Mouse (Mus musculus) left cerebral cortex, adult 8-10 months (tissue): ENCODE data around the gene Zfp580. TPM values are rescaled to one million over a fixed set of nuclear protein-coding genes. Genes with fewer than 3 reads are reported as not detected.

Source experiments
- DNase-seq, 2 experiments: peaks; one replicate each; pipeline ENCODE4 v3.0.0; 2022; ENCODE audit warnings: low spot score in 2 of 2
- total RNA-seq, 4 experiments: library from RNA; stranded (reverse); gene quantifications; 2 replicates each; pipeline ENCODE4 v1.2.4; 2022

Gene Zfp580
- total RNA-seq, 4 experiments from 2014 or later = 25.2 to 31.7 (median 27.2) TPM

DNA sequence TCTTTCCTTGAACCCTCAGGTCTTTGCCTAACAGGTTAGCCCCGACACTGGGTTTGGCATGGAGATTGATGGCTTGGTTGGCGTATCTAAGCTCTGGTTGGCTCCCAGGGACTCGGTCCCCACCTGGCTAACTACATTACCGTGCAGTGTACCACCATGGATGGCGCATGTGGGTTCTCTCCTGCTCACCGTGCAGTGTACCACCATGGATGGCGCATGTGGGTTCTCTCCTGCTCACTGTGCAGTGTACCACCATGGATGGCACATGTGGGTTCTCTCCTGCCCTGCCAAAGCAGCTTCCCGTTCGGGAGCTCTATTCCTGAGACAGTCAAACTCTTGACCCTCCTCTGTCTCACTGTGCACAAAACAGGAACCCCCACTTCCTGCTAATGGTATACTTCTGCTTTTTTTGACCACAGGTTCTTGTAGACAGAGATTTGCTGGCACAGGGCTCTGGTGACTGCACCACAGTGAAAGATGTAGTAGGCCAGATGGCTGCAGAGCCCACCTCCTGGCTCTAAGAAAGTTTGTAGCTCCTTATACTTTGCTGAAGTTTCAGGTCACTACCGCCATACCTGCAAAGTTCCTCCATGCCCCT lies 49.8 kb downstream of the Zfp580 start:
- DNase-seq = no peak

DNA sequence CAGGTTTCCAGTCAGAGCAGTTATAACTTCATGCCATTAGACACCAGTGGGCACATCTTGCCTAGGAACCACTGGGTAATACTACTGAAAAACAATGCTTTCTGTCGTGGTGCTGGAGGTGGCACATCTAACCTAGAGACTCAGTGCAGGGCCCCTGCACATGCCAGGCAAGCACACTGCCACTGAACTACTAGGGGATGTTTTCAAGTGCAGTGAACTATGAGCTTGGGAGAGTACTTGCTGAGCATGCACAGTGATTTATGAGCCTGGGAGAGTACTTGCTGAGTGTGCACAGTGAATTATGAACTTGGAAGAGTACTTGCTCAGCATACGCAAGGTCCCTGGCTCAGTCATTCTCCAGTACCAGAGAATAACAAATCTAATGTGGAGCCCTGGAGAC lies 51.2 kb downstream of the Zfp580 start:
- DNase-seq = no peak

Other genes starting within 250 kb of the Zfp580 start
- 100 to 1,000 TPM; 103 to 130 (median 112) TPM for gene Ube2s, start 238.9 kb upstream of the Zfp580 start, total RNA-seq
- 100 to 1,000 TPM; 105 to 117 (median 110) TPM for gene Shisa7, start 206.8 kb upstream of the Zfp580 start, total RNA-seq
- gene Isoc2b, start 181.3 kb upstream of the Zfp580 start, total RNA-seq = 1 to 10 TPM; 8.3 to 10.0 (median 9.1) TPM
- 10 to 100 TPM; 16.1 to 17.7 (median 17.1) TPM for gene Isoc2a, start 174.4 kb upstream of the Zfp580 start, total RNA-seq
- under 1 TPM in 3 of 4 experiments, not detected in 1; 0.48 to 0.65 (median 0.51) TPM for gene Gm36210, start 145.0 kb upstream of the Zfp580 start, total RNA-seq
- 10 to 100 TPM; 14.7 to 16.8 (median 15.5) TPM for gene Zfp628, start 136.3 kb upstream of the Zfp580 start, total RNA-seq
- 100 to 1,000 TPM in 1 of 4 experiments, 10 to 100 TPM in 3; 94.7 to 100 (median 95.8) TPM for gene Nat14, start 129.5 kb upstream of the Zfp580 start, total RNA-seq
- gene Ssc5d, start 125.8 kb upstream of the Zfp580 start, total RNA-seq = 1 to 10 TPM; 2.1 to 3.5 (median 2.6) TPM
- gene Sbk2, start 87.1 kb upstream of the Zfp580 start, total RNA-seq = under 1 TPM; 0.16 to 0.68 (median 0.26) TPM
- gene Sbk3, start 80.4 kb upstream of the Zfp580 start, total RNA-seq = 1 to 10 TPM in 3 of 4 experiments, under 1 TPM in 1; 0.88 to 1.3 (median 1.1) TPM
- 10 to 100 TPM; 23.3 to 31.7 (median 25.0) TPM for gene Zfp579, start 55.4 kb upstream of the Zfp580 start, total RNA-seq
- 1 to 10 TPM; 6.3 to 7.8 (median 6.5) TPM for gene Zfp524, start 37.1 kb upstream of the Zfp580 start, total RNA-seq
- gene Fiz1, start 36.8 kb upstream of the Zfp580 start, total RNA-seq = 10 to 100 TPM; 21.3 to 23.5 (median 23.2) TPM
- not detected for gene Gm44973, start 36.0 kb upstream of the Zfp580 start, total RNA-seq
- gene Zfp865, start 31.2 kb upstream of the Zfp580 start, total RNA-seq = 10 to 100 TPM; 33.5 to 38.8 (median 35.8) TPM
- 10 to 100 TPM; 55.7 to 63.0 (median 59.8) TPM for gene Ccdc106, start 31.0 kb upstream of the Zfp580 start, total RNA-seq
- gene 4632433K11Rik, start 17.4 kb upstream of the Zfp580 start, total RNA-seq = 1 to 10 TPM in 1 of 4 experiments, not detected in 3; 1.5 TPM
- gene Zfp784, start 13.1 kb upstream of the Zfp580 start, total RNA-seq = 1 to 10 TPM; 5.4 to 6.0 (median 5.7) TPM
- gene U2af2, start 10.6 kb downstream of the Zfp580 start, total RNA-seq = 100 to 1,000 TPM; 159 to 182 (median 174) TPM
- gene Epn1, start 28.7 kb downstream of the Zfp580 start, total RNA-seq = 100 to 1,000 TPM; 395 to 439 (median 410) TPM
- not detected for gene Rfpl4, start 65.4 kb downstream of the Zfp580 start, total RNA-seq
- under 1 TPM in 3 of 4 experiments, not detected in 1; 0.34 to 0.51 (median 0.36) TPM for gene Rasl2-9, start 74.4 kb downstream of the Zfp580 start, total RNA-seq
- gene Vmn1r55, start 98.1 kb downstream of the Zfp580 start, total RNA-seq = not detected
- gene Vmn1r56, start 145.2 kb downstream of the Zfp580 start, total RNA-seq = not detected
- not detected for gene Vmn1r57, start 167.0 kb downstream of the Zfp580 start, total RNA-seq